Mouse (Mus musculus): ENCODE measurements around the gene Utp18.

DNA sequence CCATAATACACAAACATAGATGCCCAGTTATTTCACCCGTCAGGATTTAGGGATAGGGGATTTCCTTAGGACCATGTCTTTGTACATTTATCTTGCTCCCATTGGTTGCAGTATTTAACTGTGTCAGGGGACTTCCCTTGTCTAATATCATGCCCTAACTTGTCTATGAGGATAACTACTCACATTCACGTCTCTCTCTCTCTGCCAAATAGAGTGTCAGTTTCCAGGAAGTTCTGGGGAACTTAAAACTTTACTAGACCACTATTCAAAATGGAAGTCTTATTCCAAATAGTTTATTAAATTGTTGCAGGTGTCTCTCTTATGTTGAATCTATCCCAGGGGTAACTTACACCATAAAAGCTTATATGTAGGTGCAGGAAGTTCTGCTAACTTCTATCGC lies 26.0 kb upstream of the Utp18 start:
- TF ChIP-seq CTCF (conservative IDR thresholded peaks at IDR 0.05; ENCODE audit: low read length) (no peak), NANOG (IDR thresholded peaks at IDR 0.05; ENCODE audit: borderline replicate concordance, low read length) (no peak), POU5F1 (IDR thresholded peaks at IDR 0.05; ENCODE audit: borderline replicate concordance, low read length) (no peak)
